Mouse (Mus musculus) central nervous system, embryonic 14 days (tissue): ENCODE measurements around the gene Mtx2. TPM values are rescaled to one million over a fixed set of nuclear protein-coding genes. Genes with fewer than 3 reads are reported as not detected.

ENCODE experiments used
- polyA plus RNA-seq: library from polyadenylated mRNA; depleted of rRNA; stranded (reverse); fragments of >200 nt; gene quantifications from 2 replicates; pipeline ENCODE4 v1.2.3, GENCODE M21; 2012; rRNA removed

Gene Mtx2
- polyA plus RNA-seq = 99.8 and 109 TPM in 2 replicates

DNA sequence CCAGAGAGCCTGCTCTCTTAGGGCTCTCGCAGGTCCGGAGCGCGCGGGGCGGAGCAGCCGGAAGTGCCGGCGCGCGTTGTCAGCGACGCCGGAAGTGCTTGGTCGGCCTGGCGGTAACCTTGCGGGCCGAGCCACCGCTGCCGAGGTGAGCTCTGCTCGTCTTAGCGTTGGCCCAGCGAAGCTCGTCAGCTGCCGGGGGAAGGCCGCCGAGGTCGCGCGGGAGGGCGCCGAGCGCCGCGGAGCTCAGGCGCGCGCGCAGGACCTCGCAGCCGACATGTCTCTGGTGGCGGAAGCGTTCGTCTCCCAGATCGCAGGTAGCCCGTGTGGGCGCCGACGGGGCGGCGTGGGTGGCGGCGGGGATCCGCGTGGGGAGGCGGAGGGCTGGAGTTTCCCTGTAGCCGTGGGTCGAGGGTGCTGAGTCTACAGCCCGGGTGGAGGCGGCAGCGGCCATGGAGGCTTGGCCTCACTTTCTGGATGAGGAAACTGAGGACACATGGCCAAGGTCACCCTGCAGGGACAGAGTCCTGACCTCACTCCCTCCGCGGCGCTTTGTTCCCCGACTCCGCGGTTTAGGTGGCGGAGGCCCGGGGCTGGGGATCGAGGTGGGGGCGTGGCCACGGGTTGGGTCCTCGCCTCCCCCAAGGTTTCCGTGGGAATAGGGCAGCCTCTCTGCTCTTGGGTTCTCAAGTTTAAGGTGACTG is at the start of gene Mtx2:
Gene Mtx2, plus strand, starts transcription at position 74 of the 701 bp plus-strand sequence.

Other genes with a start within 250 kb of the Mtx2 start
- 28.4 and 28.5 TPM in 2 replicates for gene Lnpk, start 246.4 kb upstream of the Mtx2 start, polyA plus RNA-seq
- 1.7 and 3.1 TPM in 2 replicates for gene Evx2, start 166.2 kb upstream of the Mtx2 start, polyA plus RNA-seq
- 0.05 and 0.16 TPM in 2 replicates for gene Hoxd13, start 157.5 kb upstream of the Mtx2 start, polyA plus RNA-seq
- not detected in 2 replicates for gene Hoxd12, start 150.8 kb upstream of the Mtx2 start, polyA plus RNA-seq
- gene Hoxd11, start 146.2 kb upstream of the Mtx2 start, polyA plus RNA-seq = not detected in 2 replicates
- gene Hoxd10, start 133.9 kb upstream of the Mtx2 start, polyA plus RNA-seq = not detected in 2 replicates
- 0.14 and 0.51 TPM in 2 replicates for gene Hoxd9, start 128.1 kb upstream of the Mtx2 start, polyA plus RNA-seq
- gene Hoxd8, start 121.2 kb upstream of the Mtx2 start, polyA plus RNA-seq = 1.2 and 1.9 TPM in 2 replicates
- 20.4 and 36.2 TPM in 2 replicates for gene Hoxd3, start 113.9 kb upstream of the Mtx2 start, polyA plus RNA-seq
- gene Hoxd4, start 113.9 kb upstream of the Mtx2 start, polyA plus RNA-seq = 5.3 and 6.0 TPM in 2 replicates
- gene Gm28230, start 99.1 kb upstream of the Mtx2 start, polyA plus RNA-seq = 1.6 and 3.1 TPM in 2 replicates
- gene Hoxd1, start 62.8 kb upstream of the Mtx2 start, polyA plus RNA-seq = 0.45 and 2.4 TPM in 2 replicates